Mouse (Mus musculus): ENCODE measurements around the gene Stx6.

Stx6 gene

DNA sequence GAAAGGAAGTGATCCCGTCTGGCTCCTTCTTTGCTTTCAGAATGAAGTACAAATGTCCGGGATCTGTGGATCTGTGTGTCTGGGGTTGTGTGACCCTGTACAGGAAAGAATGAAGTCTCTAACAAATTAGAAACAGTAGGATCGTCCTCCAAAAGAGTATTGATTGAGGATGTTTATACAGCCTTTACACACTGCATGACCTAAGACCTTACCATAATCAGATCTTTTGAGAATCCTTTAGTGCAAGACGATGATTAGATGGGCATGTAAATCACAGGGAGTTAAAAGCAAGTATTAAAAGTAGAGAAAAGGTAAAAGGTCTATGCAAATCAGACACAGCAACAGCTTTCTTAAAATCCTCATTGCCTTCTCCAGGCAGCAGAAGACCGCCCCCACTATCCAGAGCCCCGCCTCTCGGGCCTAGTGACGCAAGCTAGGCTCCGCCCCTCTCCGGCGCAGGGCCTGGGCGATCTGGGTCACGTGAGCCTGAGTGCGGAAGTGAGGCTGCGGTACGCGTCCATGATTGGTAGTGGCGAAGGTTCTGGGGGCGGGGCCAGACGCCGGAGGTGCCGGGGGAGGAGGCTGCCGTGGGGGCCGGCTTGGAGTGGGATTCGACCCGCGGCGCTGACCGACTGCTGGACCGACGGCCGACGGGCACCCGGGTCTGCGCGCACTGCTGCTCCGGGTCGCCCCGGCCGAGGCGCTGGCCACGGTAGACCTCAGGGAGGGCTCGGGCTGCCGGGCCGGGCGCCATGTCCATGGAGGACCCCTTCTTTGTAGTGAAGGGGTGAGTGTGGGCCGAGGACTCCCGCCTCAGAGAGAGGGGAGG, at the start of gene Stx6:
Gene Stx6 (plus strand): TSS at position 575 of the 829 bp plus-strand sequence.
- DNase-seq = peak; percentile 99

DNA sequence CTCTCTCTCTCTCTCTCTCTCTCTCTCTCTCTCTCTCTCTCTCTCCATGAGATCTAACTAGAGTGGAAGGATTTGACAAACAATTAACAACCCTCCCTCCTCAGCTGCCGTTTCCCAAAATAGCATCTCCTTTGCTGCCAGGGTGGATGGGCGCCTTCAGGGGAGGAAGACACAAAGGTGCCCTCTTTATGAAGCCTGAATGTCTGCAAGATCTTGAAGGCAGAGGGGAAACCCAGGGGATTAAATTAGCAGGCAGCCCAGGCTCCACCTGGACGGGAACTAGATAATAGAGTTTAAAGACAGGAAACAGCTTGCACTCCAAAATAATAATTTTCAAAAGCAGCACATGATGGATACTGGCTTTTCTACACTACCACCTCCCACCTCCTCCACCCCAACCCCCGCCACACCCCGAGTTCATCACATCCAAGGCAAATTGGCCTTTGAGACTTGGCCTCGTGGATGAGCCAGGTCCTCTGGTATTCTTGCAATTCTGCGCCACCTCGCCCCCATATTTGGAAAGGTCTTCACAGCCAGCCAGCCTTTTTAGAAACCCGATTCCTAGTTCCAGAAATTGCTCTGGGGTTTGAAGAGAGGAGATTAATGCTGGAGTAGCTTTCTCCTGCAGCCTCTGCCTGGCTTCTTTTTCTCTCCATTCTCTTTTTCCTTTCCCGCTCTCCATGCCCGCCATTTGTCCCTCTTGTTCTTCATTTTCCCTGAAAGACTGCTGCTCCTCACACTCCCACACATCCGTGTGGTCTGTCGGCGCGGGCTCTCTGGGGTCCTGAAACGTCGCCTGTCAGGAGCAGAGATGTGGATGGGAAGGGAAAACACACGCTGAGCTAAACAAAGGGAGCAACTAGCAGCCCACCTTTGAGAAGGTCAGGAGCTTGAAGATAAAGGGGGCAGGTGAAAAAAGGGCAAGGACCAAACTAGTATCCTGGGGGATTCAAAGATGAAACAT, 48.8 kb upstream of the Stx6 start:
- no peak for DNase-seq

DNA sequence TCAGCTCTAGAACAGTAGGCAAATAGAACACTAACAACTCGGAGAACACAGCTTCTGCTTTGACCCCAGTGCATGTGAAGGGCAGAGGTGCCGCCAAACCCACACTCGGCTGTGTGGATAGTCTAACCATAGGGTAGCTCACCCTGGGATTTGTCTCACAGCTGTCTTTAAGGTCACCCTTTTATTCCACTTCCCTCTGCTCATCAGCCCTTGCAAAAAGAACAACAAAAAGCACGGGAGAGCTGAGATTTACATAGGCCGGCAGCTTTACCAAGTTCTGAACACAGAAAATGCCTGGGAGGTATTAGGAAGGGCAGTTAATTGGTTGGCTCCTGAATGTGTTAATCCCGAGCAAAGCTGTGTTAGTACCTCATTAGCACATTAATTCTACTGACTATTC, 47.0 kb upstream of the Stx6 start:
- no peak for DNase-seq

DNA sequence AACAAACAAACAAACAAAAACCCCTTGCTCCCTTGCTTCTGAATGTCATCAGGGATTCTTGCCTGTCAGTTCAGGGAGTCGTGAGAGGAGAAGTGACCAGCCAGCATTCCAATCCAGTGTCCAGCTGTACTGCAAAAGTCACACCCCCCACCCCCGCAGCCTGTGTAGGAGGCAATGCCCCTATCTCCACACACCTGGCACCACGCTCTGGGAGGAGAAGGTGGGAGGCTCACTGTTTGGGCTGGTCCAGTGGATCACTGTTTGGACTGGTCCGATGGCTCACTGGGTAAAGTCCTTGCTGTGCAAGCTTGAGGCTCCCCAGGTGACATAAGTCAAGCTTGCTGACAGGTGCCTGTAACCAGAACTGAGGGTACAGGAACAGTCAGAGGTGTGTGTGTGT, 46.4 kb upstream of the Stx6 start:
- DNase-seq = no peak

- no peak for DNase-seq
These were observed 45.6 kb upstream of the Stx6 start for GRCm38 (mm10) chr1:155112875-155113274.

DNA sequence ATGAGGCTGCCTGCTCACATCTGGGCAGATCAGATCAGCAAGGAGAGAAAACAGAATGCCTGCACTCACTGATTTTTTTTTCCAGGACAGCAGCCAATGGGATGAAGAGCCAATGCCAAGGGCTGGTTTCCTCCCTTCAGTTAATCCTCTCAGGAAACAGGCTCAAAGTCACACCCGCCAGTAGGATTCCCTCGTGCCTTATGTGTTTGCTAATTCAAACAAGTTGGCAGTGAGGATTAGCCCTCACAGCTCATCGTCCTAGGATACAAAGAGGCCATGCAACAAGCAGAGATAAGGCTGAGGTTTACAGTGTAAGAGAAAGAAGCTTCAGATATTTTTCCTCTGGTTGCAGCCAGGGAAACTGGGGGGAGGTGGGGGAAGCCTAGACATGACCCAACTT, 44.6 kb upstream of the Stx6 start:
- DNase-seq = no peak

DNA sequence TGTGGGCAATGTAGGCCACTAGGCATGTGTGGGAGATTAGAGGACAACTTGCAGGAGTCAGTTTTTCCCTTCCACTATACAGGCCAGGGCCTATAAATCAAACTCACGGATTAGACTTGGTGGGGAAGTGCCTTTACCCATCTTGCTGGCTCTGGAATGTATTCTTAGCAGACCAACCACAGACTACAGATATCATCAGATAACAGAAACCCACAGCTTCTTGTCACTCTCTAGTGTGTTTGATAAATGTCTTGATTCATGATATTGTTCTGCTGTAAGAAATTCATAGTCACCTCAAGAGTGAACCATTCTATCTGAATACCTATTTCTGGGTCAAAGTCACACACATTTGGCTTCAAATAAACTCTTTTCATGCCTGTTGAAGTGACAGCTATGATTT, 38.8 kb upstream of the Stx6 start:
- no peak for DNase-seq

DNA sequence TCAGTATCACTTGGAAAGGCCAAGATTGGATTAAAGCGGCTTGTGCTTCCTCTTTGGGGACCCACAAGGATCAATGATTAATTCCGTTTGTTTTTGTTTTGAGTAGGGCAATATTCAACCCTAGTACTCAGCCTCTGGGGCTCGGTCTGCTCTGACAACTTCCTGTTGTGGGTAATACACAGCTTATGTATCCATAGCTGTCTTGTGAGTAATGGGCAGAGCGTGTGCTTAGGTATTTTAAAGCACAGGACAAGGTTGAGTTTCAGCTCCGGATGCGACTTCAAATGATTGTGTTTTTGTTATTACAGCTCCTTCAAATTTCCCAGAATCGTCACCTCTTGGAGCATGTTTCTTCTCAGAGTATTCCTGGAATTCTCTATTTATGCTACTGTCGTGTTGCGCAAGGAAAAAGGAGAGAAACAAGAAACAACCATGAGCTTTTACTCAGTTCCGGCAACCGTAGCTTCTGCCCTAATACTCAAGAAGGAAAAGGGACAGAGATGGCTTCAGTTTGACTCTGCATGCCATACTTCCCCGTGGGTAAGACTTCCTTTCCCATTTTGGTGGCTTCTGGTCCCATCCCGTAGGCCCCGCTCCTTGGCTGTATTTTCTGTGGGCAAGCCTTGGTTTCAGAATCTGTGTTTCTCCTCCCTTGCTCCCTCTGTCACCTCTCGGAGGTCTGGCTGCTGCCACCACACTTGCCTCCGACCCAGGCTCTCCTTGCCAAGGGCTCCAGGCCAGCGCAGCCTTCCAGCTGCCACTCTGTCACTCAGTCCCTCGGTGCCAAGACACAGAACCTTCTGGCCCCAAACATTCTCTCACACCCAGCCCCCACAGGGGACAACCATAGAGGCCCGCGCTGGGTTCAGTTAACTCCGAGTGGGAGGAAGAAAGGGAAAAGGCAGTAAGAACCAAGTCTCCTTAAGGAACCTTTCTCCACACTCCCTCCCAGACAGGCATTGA, 36.3 kb upstream of the Stx6 start:
- no peak for DNase-seq

GRCm38 (mm10) chr1:155124397-155124796, 34.1 kb upstream of the Stx6 start:
- no peak for DNase-seq

DNA sequence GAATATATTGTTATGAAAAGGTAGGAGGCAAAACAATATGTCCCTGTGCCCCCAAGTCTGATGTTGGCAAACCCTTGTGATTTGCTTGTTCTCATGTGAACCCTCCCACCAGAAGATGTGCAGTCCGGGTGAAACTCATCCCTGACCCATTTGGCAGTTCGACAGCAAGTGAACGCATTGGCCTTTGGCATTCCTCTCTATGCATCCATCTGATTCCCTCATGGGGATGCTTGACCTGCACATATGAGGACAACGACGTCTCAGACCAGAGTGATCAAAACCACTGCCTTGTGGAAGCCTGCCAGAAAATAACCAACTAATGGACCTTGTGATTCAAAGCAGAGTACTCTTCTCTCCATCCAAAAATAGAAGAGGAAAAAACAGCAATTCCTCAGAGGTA, 31.8 kb upstream of the Stx6 start:
- DNase-seq = no peak

DNA sequence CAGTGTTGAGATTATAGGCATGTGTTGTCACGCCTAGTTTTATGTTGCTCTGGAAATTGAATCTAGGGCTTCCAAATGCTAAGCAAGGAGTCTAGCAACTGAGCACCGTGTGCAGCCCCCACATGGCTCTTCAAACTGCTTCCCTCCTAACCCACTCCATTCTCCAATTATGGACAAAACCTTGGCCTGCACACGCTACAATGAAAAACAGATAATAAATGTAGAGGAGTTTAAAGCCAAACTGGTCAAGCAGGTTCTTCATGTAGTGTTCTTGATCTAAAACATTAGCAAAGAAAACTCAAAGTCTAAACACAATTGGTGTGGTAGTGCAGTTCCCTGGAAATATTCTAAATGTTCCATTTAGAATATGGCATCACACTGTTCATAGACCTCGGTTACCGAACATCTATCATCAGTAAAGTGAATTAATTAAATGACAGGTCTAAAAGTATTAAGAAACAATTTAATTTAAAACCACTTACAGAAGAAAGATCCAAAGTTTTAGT, 31.0 kb upstream of the Stx6 start:
- DNase-seq = no peak

GRCm38 (mm10) chr1:155134866-155135265, 23.6 kb upstream of the Stx6 start:
- DNase-seq = no peak

GRCm38 (mm10) chr1:155138795-155139194, 19.7 kb upstream of the Stx6 start:
- no peak for DNase-seq

DNA sequence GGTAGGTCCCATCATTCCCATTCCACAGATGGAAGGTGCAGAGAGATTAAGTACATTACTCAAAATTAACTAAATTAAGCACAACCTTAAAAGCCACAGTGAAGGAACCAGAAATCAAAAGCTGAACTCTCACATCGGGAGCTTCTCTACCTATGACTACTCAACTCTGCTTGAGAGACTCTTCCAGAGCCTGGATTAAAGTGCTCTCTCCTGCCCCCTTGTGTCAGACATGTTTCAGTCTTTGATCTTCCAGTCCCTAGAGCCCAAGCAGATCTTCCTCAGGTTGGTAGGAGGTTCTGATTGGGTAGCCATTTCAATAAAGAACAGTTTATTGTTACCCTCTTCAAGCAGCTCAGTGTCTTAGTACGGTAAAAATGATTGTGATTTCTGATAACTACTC, 18.4 kb upstream of the Stx6 start:
- peak; percentile 84 to 86 for DNase-seq

GRCm38 (mm10) chr1:155145620-155146019, 12.9 kb upstream of the Stx6 start:
- DNase-seq = peak; percentile 46 to 51

- peak; percentile 66 to 74 for DNase-seq
These were observed 11.9 kb upstream of the Stx6 start, which contains the start of gene Mr1 for GRCm38 (mm10) chr1:155146572-155146980. Mr1 (minus strand) TSS chr1:155146814.

DNA sequence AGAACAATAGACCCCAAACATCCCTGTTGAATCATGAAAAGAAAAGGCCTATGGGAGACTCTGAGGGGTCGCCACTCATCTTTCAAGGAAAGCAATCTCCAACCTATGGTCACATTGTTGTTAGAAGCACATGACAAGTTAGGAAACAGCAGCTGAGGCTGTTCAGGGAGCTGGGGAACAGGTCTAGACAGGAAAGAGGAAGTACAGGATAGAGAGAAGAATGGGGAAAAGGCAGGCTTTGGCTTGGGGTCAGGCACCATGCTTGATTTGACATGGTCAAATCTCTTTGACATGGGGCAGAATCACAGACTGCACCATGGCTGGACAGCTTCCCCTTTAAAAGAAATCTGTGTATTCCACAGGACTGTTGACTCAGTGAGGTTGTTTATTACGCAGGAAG, 11.3 kb upstream of the Stx6 start:
- no peak for DNase-seq

DNA sequence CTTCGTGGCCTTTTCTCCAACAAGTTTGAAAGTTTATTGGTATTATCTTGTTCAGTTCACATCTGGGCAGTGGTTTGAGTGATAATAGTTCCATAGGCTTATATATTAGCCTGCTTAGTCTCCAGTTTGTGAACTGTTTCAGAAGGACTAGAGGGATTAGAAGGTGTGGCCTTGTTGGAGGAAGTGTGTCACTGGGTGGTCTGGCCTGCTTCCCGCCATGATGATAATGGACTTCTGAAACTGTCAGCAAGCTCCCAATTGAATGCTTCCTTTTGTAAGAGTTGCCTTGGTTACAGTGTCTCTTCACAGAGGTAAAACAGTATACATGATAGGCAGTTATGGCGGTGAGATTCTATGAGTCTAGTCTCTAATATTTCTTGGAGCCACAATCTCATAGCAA, 9.1 kb upstream of the Stx6 start:
- no peak for DNase-seq

GRCm38 (mm10) chr1:155150821-155151220, 7.7 kb upstream of the Stx6 start:
- DNase-seq = no peak

DNA sequence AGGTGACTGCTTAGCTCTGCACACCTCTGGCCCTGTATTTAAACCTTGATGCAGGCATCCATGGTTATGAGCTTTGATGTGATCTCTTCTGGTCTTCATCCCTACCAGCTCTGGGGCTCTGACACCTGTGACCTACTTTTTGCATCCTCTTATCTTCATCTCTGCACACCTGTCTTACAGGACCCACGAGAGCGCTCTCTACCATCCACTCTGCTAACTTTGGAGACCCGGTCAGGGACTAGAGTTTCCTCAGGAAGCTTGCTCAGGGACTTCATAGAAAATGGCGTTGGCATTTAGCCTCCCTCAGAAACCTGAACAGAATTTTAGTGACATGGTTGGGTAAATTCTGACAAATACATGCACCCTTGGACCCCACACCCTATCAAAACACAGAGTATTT, 4.6 kb upstream of the Stx6 start:
- DNase-seq = no peak

DNA sequence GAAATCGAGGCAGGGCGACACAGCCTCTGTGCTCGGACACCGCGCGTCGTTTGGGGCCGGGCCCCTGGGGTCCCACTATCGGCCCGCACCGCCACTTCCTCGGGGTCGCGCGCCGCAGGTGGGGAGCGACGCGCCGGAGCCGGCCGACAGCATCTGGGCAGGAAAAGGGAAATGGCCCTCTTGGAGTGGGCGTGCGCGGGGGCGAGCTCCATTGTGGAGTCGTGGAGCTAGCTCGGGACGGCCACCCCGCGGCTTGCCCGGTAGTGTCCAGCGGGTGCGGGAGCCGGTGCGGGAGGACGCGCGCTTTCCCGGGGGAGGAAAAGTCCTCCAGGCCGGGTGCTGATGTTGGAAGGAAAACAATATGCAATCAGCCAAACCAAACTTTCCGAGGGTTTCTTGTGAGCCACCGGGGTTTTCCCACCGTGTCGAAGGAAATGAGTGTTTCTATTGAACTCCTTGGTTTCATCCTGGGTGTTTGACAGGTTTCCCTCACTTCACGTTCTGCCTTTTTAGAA, 512 bp downstream of the Stx6 start:
- peak; percentile 61 to 65 for DNase-seq

GRCm38 (mm10) chr1:155167453-155167852, 8.9 kb downstream of the Stx6 start:
- DNase-seq = no peak

Measured in B cell, adult 2 months (primary cell).